Mouse (Mus musculus) activated CD4-positive, CD25-positive, alpha-beta regulatory T cell, adult 4 months (primary cell): ENCODE data around the gene Isl2. TPM values are rescaled to one million over a fixed set of nuclear protein-coding genes. Genes with fewer than 3 reads are reported as not detected.

Source experiments
- ATAC-seq: one replicate; pipeline ENCODE4 v1.8.0; 2017
- polyA plus RNA-seq, 2 experiments: library from polyadenylated mRNA; unstranded; fragments of 100-300 nt; shearing (Covaris generic); gene quantifications; one replicate each; pipeline ENCODE4 v1.2.1; 2017

The Isl2 gene
- polyA plus RNA-seq, 2 experiments from 2014 or later = not detected

DNA sequence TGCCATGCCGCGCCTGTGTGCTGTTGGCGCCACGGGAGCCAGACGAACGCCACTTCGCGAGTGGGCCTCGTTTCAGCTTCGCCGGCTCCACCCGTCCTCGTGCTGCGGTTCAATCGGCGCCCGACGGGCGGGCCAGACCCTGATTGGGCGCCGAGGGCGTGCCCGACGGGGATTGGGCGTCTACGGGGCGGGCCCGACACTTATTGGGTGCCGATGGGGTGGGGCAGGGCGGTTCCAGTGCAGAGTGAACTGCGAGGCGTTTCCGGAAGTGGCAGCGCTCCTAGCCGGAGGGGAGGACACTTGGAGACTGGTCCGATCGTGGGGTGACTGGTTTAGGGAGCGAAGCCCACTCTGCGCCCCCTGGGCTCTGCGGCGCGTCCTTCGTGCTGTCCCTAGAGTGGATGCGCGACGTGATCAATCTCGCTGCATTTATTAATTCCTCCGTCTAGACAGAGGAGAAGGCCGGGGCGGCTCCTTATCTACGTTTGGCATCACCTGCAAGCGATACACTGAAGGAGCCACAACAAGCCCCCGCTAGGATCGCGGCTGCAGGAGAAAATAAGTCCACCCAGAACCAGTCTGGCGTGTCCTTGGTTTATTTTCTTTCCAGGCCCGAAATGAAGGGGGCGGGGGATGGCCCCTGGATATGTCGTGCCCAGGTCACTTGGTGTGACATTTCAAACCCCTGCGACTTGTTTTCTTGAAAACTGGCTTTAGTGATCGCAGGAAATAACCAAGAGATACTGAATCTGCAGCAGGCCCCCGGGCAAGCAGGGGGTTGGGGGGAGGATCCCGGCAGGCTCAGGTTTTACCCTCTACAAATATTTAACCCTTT, 7.9 kb downstream of the Isl2 start:
- no peak for ATAC-seq

GRCm38 (mm10) chr9:55548871-55549270, 10.4 kb downstream of the Isl2 start:
- no peak for ATAC-seq

DNA sequence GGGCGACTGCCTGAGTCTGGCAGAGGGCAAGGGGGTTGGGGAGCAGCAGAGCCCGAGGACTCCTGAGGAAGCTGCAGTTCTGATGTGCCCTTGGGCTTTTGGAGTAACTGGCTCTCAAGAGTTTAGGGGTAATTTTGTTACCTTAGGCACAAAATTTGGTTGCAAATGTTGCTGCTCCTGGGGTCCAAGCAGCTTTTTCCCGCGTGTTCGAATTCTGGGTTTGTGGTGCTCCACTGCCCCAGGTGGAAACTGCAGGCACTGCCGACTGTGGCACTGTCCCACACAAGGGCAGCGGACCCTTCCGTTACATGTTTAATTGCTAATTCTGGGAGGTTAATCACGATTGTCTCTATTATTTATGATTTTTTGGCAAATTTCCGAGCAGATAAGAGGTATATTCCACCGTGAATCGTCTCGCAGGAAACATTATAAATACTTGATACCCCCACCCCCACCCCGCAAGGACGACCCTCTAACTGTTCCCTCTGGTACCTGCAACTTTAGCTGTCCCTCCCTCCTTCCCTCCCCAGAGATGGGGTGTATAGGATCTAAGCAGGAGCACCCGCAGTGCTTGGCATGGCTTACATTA, 10.9 kb downstream of the Isl2 start:
- no peak for ATAC-seq

- no peak for ATAC-seq
Measured at GRCm38 (mm10) chr9:55554986-55555385, 16.5 kb downstream of the Isl2 start.

DNA sequence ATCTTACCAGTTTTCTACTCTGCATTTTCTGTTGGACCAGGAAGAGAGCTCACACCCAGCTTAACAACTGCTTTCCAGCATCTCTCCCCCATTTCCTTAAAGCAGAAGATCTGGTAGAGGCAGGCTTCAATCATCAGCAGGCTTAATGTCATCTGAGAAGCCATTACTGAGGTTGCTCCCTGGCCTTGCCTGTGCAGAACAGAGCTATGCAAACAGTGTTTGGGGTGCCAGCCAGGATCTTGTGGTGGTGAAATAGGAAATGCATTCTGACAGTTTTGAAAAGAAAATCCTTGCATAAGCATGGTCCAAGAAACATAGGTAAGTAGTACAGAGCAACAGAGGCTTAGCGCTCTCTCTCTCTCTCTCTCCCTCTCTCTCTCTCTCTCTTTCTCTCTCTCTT, 22.5 kb downstream of the Isl2 start:
- ATAC-seq = no peak

DNA sequence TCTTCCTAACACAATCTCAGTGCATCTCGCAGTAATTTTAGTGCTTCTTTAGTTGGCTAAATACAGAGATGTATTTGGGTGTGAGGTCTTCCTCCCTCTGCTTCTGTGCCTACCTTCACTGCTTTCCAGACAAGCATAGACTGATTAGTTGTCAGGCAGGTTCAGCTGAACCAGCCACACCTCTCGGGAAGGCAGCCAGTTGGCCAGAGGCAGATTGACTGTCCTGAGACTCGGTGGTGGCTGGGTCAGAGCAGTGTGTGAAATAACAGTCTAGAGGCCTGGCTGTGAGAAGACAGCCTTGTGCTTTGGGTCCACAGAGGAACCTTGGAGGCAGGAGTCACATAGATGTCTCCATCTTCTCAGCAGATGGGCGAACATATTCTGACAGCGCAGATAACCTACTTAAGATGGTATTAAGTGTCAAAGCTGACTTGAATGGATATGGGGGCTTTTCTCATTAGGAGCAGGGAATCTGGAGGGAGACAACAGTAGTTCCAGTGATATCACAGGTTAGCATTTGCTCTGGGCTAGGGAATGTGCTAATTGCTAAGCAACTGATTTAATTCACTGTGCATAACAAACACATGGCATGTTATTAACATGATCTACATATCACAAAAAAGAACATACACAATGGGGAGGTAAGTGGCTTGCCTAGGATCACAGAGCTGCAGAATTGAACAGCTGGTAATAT, 30.1 kb downstream of the Isl2 start:
- no peak for ATAC-seq

DNA sequence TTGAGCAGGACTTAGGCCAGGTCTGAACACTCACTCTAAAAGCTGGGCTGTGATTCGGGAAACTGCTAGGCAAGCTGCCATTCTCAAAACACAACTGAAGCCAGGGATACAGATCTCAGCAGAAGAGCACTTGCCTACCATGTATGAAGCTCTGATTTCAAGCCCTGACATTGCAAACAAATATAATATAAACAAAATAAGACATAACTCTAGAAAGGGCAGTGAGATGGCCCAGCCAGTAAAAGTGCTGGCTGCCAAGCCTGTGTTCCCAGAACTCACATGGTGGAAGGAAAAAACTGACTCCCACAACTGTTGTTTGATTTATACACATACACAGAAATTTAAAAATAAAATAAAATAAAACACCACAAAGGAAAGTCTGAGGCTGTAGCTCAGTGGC, 32.6 kb downstream of the Isl2 start:
- ATAC-seq = no peak

DNA sequence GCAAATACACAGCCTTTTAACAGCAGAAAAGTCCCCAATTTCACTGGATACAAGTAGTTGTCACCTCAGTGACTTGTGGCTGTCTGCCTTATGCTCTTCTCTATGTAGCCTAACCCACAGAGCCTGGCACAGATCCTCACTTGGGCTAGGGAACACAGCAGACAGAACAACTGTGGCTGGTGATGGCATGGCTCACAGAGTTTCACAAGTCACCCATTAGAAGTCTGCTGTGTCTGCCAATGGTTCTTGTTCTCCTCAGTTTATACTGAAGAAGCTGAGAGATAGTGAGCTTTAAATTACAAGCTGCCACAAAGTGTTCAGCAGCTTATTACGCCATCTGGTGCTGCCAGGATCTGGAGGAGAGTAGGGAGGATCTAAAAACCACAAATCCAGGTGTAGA, 38.1 kb downstream of the Isl2 start:
- no peak for ATAC-seq

- no peak for ATAC-seq
Measured at GRCm38 (mm10) chr9:55581414-55581813, 42.9 kb downstream of the Isl2 start.

- no peak for ATAC-seq
Measured at GRCm38 (mm10) chr9:55586141-55586540, 47.7 kb downstream of the Isl2 start.

Other genes starting within 250 kb of the Isl2 start
- 1 to 10 TPM; 3.6 to 3.9 TPM for gene Nrg4, start 211.8 kb upstream of the Isl2 start, polyA plus RNA-seq
- gene Tmem266, start 211.8 kb upstream of the Isl2 start, polyA plus RNA-seq = not detected
- gene Etfa, start 26.4 kb upstream of the Isl2 start, polyA plus RNA-seq = 100 to 1,000 TPM; 148 to 164 TPM